Mouse (Mus musculus) spleen, postnatal 4 days (tissue): ENCODE data around the gene Kiss1r.

ENCODE experiments used
- DNase-seq, 2 experiments: peaks; one replicate each; pipeline ENCODE4 v3.0.0; 2022; ENCODE audit warnings: low spot score in 2 of 2

Kiss1r gene

DNA sequence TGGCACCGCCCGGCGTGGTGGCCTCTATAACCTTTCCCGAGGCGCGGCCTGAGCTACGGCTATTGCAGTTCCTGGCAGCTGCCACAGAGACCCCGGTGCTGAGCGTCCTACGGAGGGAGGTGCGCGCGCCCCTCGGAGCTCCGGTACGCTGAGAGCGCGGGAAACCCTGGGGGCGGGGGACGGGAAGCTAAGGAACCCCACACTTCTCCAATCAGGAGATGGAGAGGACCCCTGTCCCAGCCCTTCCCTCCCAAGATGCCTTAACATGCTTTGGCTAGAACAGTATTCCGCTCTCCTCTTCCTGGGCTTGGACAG lies 54.4 kb downstream of the Kiss1r start:
- DNase-seq, result no peak
